Mouse (Mus musculus): ENCODE measurements around the gene Mgrn1.

GRCm38 (mm10) chr16:4886690-4887020 lies 606 bp downstream of the Mgrn1 start:
- no peak for TF ChIP-seq GATA1 (IDR thresholded peaks at IDR 0.05; ENCODE audit: low read depth, low read length)
- TF ChIP-seq SMC3 (IDR thresholded peaks at IDR 0.05; ENCODE audit: low read depth, low read length), result no peak
- TF ChIP-seq USF1 (IDR thresholded peaks at IDR 0.05; ENCODE audit: low read depth, low read length), result no peak
- no peak for TF ChIP-seq RCOR1 (IDR thresholded peaks at IDR 0.05; ENCODE audit: low read depth, low read length)
- TF ChIP-seq E2F4 (IDR thresholded peaks at IDR 0.05; ENCODE audit: borderline replicate concordance, low read depth, low read length), result no peak
- no peak for TF ChIP-seq CTCF (IDR thresholded peaks at IDR 0.05 in 2 of 3, conservative IDR thresholded peaks at IDR 0.05 in 1 of 3; ENCODE audit: control insufficient read depth in 1 of 3, insufficient read depth in 1 of 3, low read depth in 2 of 3, low read length in 3 of 3, poor library complexity in 1 of 3, severe bottlenecking in 1 of 3)
- no peak for TF ChIP-seq POLR2AphosphoS2 (IDR thresholded peaks at IDR 0.05; ENCODE audit: low read length)
- no peak for TF ChIP-seq MAFK (IDR thresholded peaks at IDR 0.05; ENCODE audit: borderline replicate concordance, low read depth, low read length)
